Mouse (Mus musculus) stomach, embryonic 16.5 days (tissue): ENCODE results near the gene Mrpl55. TPM values are rescaled to one million over a fixed set of nuclear protein-coding genes. Genes with fewer than 3 reads are reported as not detected.

Experiments
- ATAC-seq: fragments of 200-750 bp; cut with Nextera tagmentation; 2 replicates; pipeline ENCODE4 v1.8.0; 2017; ENCODE audit warnings: moderate number of reproducible peaks, moderate TSS enrichment; ENCODE audit not compliant: insufficient read depth, low FRiP score
- H3K27ac ChIP-seq: fragments of 300-500 bp; sonication (generic); 2 replicates; pipeline ENCODE4 v1.5.1; 2014; ENCODE audit warnings: low read length
- H3K27me3 ChIP-seq: fragments of 300-500 bp; sonication (generic); 2 replicates; pipeline ENCODE4 v1.6.1; 2014; ENCODE audit warnings: low read length, control low read depth, mixed read lengths; ENCODE audit not compliant: control insufficient read depth, insufficient read depth
- H3K36me3 ChIP-seq: fragments of 300-500 bp; sonication (generic); 2 replicates; pipeline ENCODE4 v1.6.1; 2014; ENCODE audit warnings: low read length; ENCODE audit not compliant: control insufficient read depth, insufficient read depth
- H3K4me1 ChIP-seq: fragments of 300-500 bp; sonication (generic); 2 replicates; pipeline ENCODE4 v1.6.1; 2014; ENCODE audit warnings: low read length, control low read depth, mixed read lengths; ENCODE audit not compliant: control insufficient read depth, insufficient read depth
- H3K4me2 ChIP-seq: fragments of 300-500 bp; sonication (generic); 2 replicates; pipeline ENCODE4 v1.6.1; 2014; ENCODE audit warnings: low read depth, low read length, mixed read lengths
- H3K4me3 ChIP-seq: fragments of 300-500 bp; sonication (generic); replicated peaks from 2 replicates; pipeline ENCODE4 v1.5.1; 2014; ENCODE audit warnings: mild to moderate bottlenecking, low read length
- H3K9ac ChIP-seq: fragments of 300-500 bp; sonication (generic); 2 replicates; pipeline ENCODE4 v1.6.1; 2014; ENCODE audit warnings: low read length
- H3K9me3 ChIP-seq: fragments of 300-500 bp; sonication (generic); replicated peaks from 2 replicates; pipeline ENCODE4 v1.6.1; 2016; ENCODE audit warnings: low read length, control low read depth; ENCODE audit not compliant: control insufficient read depth
- WGBS: fragments of 180-500 bp; shearing (Covaris S2); extraction: QIAGEN DNeasy Blood & Tissue Kit; methylation state at CpG from one replicate; pipeline ENCODE4 v1.1.7; 2014; 5-methylcytosine and 5-hydroxymethylcytosine counted together
- polyA plus RNA-seq: library from polyadenylated mRNA; unstranded; fragments of >200 nt; fragmentation: Nextera tagmentation; extraction: Ambion mirVana; gene quantifications from 2 replicates; pipeline ENCODE4 v1.2.1, GENCODE M21; 2015

The Mrpl55 gene
- polyA plus RNA-seq, 1 experiment from 2014 or later, result 78.9 TPM

- H3K27me3 ChIP-seq, result no peaks in the 10 kb centered on the region
- 10% methylated on average over 7 of the region's 7 CpGs for WGBS
- no peak overlapping the region for H3K9ac ChIP-seq
- no peak overlapping the region for H3K4me2 ChIP-seq
- no peak for ATAC-seq
- no peak overlapping the region for H3K4me3 ChIP-seq
- H3K4me1 ChIP-seq, result peaks cover 16% of the 10 kb centered on the region
- no peaks in the 10 kb centered on the region for H3K9me3 ChIP-seq
- no peak overlapping the region for H3K27ac ChIP-seq
- H3K36me3 ChIP-seq, result no peaks in the 10 kb centered on the region
Observed at GRCm38 (mm10) chr11:59230144-59230760, 28.0 kb downstream of the Mrpl55 start.

DNA sequence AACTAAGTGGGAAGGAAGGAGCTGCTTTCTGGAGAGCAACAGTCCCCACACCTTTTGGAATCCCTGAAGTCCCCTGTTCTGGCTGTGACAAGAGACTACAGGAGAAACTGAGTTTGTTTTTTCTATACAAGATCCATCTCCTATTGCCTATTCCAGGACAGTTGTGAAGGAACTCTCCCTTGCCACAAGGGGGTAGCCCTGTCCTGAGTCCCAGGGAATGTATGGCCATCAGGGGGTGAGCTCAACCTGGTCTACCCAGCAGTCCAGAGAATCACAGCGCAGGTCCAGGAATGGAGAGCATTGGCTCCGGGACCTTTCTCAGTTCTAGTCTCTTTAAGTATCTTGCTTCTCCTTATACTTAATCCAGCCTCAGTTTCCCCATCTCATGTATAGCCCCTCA, 30.5 kb downstream of the Mrpl55 start:
- Histone ChIP-seq H3K27me3 (no peaks in the 10 kb centered on the region), H3K4me2 (no peak overlapping the region), H3K9ac (no peak overlapping the region), H3K4me1 (no peaks in the 10 kb centered on the region), H3K36me3 (no peaks in the 10 kb centered on the region), H3K4me3 (no peak overlapping the region), H3K27ac (no peak overlapping the region), H3K9me3 (no peaks in the 10 kb centered on the region)
- no peak for ATAC-seq
- 71% methylated on average over 2 of the region's 2 CpGs for WGBS

- WGBS, result 4% methylated on average over 14 of the region's 15 CpGs
- Histone ChIP-seq H3K9ac (no peak overlapping the region), H3K36me3 (no peaks in the 10 kb centered on the region), H3K4me3 (no peak overlapping the region), H3K4me2 (no peak overlapping the region), H3K27me3 (no peaks in the 10 kb centered on the region; the same call in 1 of the 2 replicates), H3K27ac (no peak overlapping the region), H3K9me3 (no peaks in the 10 kb centered on the region), H3K4me1 (no peaks in the 10 kb centered on the region)
- peak; percentile 52; the same call in 1 of the 2 replicates for ATAC-seq
Observed at GRCm38 (mm10) chr11:59238525-59239427, 36.5 kb downstream of the Mrpl55 start.

GRCm38 (mm10) chr11:59239428-59239785, 37.1 kb downstream of the Mrpl55 start:
- no peaks in the 10 kb centered on the region for H3K4me1 ChIP-seq
- no peak overlapping the region for H3K27ac ChIP-seq
- no peaks in the 10 kb centered on the region; the same call in 1 of the 2 replicates for H3K27me3 ChIP-seq
- no peaks in the 10 kb centered on the region for H3K36me3 ChIP-seq
- ATAC-seq, result no peak
- no peak overlapping the region for H3K4me3 ChIP-seq
- H3K9ac ChIP-seq, result no peak overlapping the region
- 58% methylated on average over 4 of the region's 4 CpGs for WGBS
- H3K4me2 ChIP-seq, result no peak overlapping the region
- no peaks in the 10 kb centered on the region for H3K9me3 ChIP-seq

- H3K27ac ChIP-seq, result no peak overlapping the region
- no peak overlapping the region for H3K4me2 ChIP-seq
- no peak for ATAC-seq
- H3K9me3 ChIP-seq, result no peaks in the 10 kb centered on the region
- whole genome bisulfite sequencing, result 74% methylated on average over 4 of the region's 4 CpGs
- H3K4me1 ChIP-seq, result no peaks in the 10 kb centered on the region
- H3K9ac ChIP-seq, result no peak overlapping the region
- no peaks in the 10 kb centered on the region; the same call in 1 of the 2 replicates for H3K27me3 ChIP-seq
- H3K4me3 ChIP-seq, result no peak overlapping the region
- H3K36me3 ChIP-seq, result no peaks in the 10 kb centered on the region
Observed at GRCm38 (mm10) chr11:59239796-59240195, 37.5 kb downstream of the Mrpl55 start.

GRCm38 (mm10) chr11:59241841-59242240, 39.6 kb downstream of the Mrpl55 start:
- no peak overlapping the region for H3K4me3 ChIP-seq
- no peaks in the 10 kb centered on the region; the same call in 1 of the 2 replicates for H3K27me3 ChIP-seq
- WGBS, result 18% methylated on average over 3 of the region's 3 CpGs
- H3K9me3 ChIP-seq, result no peaks in the 10 kb centered on the region
- no peaks in the 10 kb centered on the region for H3K4me1 ChIP-seq
- no peaks in the 10 kb centered on the region for H3K36me3 ChIP-seq
- no peak for ATAC-seq
- H3K27ac ChIP-seq, result no peak overlapping the region
- H3K4me2 ChIP-seq, result no peak overlapping the region
- no peak overlapping the region for H3K9ac ChIP-seq

GRCm38 (mm10) chr11:59243856-59244255, 41.6 kb downstream of the Mrpl55 start:
- Histone ChIP-seq H3K4me2 (no peak overlapping the region), H3K27me3 (peaks cover 5% of the 10 kb centered on the region; the same call in 1 of the 2 replicates), H3K4me3 (no peak overlapping the region), H3K9me3 (no peaks in the 10 kb centered on the region), H3K36me3 (no peaks in the 10 kb centered on the region), H3K27ac (no peak overlapping the region), H3K4me1 (no peaks in the 10 kb centered on the region), H3K9ac (no peak overlapping the region)
- no peak for ATAC-seq
- WGBS, result 19% methylated on average over 6 of the region's 6 CpGs

DNA sequence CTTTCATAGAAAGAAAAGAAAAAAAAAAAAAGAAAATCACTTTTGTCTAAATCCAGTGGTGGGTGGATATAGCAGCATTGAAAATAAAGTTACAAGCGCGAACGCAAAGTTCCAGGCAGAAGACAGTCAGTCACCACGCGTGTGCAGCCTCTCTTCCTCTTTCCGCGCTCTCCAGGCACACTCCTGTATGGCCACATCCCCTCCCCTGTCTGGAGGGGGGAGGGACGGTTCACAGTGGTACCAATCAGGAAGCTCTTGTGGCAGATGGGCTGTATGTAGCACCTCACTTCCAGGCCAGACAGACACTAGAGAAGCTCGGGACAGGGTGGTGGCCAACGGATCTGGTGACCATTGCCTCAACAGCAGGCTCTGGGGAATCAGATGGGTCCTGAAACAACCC, 45.8 kb downstream of the Mrpl55 start:
- H3K36me3 ChIP-seq, result no peaks in the 10 kb centered on the region
- no peak overlapping the region for H3K4me2 ChIP-seq
- H3K9me3 ChIP-seq, result no peaks in the 10 kb centered on the region
- no peak overlapping the region for H3K4me3 ChIP-seq
- H3K4me1 ChIP-seq, result no peaks in the 10 kb centered on the region
- H3K27ac ChIP-seq, result no peak overlapping the region
- H3K27me3 ChIP-seq, result peaks cover 5% of the 10 kb centered on the region; the same call in 1 of the 2 replicates
- 48% methylated on average over 10 of the region's 10 CpGs for WGBS
- no peak overlapping the region for H3K9ac ChIP-seq
- ATAC-seq, result no peak
